Mouse (Mus musculus): ENCODE measurements around the gene Socs2. TPM values are rescaled to one million over a fixed set of nuclear protein-coding genes. Genes with fewer than 3 reads are reported as not detected.
A peak's percentile ranks its signal among the peaks of the same experiment; 100 is the strongest.

Socs2 gene
- polyA plus RNA-seq, 1 experiment = 27.5 TPM

DNA sequence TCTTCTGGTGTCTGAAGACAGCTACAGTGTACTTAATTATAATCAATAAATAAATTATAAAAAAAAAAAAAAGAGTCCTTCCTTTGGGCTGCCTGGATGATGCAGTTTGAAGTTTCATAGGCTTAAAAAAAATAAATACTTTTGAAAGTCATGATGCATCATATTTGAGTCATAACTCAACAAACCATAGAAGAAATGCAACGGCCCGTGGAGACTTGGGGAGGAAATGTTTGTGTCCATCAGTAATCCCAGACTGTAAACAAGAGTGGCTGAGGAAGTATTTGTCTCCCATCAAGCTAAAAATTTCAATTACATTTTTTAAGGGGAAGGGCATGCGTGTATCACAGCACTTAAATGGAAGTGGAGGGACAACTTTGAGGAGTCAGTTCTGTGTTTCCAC is 69.2 kb downstream of the Socs2 start:
- TF ChIP-seq MAX (IDR thresholded peaks at IDR 0.05; ENCODE audit: low read depth) (no peak), POLR2AphosphoS2 (IDR thresholded peaks at IDR 0.05; ENCODE audit: insufficient read length, low read depth) (no peak), MYOD1 (IDR thresholded peaks at IDR 0.05; ENCODE audit: control insufficient read depth in 1 of 3, insufficient read length in 2 of 3, low read depth in 2 of 3) (no peak), TCF12 (IDR thresholded peaks at IDR 0.05; ENCODE audit: insufficient read depth, poor library complexity, severe bottlenecking) (no peak), E2F4 (IDR thresholded peaks at IDR 0.05; ENCODE audit: insufficient read depth) (no peak), REST (IDR thresholded peaks at IDR 0.05; ENCODE audit: insufficient read depth, insufficient read length) (no peak), USF1 (IDR thresholded peaks at IDR 0.05; ENCODE audit: low read depth) (no peak), POLR2A (IDR thresholded peaks at IDR 0.05; ENCODE audit: insufficient read length, low read depth) (no peak), SRF (IDR thresholded peaks at IDR 0.05; ENCODE audit: control insufficient read depth, insufficient read length, low read depth) (no peak), MYOG (IDR thresholded peaks at IDR 0.05; ENCODE audit: control insufficient read depth in 1 of 3, insufficient read depth in 1 of 3, insufficient read length in 2 of 3, low read depth in 2 of 3) (no peak), CEBPB (IDR thresholded peaks at IDR 0.05; ENCODE audit: insufficient read depth, poor library complexity, severe bottlenecking) (no peak), TCF3 (IDR thresholded peaks at IDR 0.05; ENCODE audit: insufficient read length, low read depth) (no peak)
- H3K4me3 ChIP-seq = no peak overlapping the region
- no peak overlapping the region for H3K4me2 ChIP-seq (ENCODE audit: low read depth)
- H3K36me3 ChIP-seq (ENCODE audit: control insufficient read depth, insufficient read depth) = no peaks in the 10 kb centered on the region
- no peaks in the 10 kb centered on the region for H3K79me2 ChIP-seq (ENCODE audit: control insufficient read depth, insufficient read depth)
- H3K27me3 ChIP-seq (ENCODE audit: control insufficient read depth, insufficient read depth, insufficient read length) = no peaks in the 10 kb centered on the region
- H3ac ChIP-seq (ENCODE audit: control insufficient read depth, insufficient read length) = no peak overlapping the region

DNA sequence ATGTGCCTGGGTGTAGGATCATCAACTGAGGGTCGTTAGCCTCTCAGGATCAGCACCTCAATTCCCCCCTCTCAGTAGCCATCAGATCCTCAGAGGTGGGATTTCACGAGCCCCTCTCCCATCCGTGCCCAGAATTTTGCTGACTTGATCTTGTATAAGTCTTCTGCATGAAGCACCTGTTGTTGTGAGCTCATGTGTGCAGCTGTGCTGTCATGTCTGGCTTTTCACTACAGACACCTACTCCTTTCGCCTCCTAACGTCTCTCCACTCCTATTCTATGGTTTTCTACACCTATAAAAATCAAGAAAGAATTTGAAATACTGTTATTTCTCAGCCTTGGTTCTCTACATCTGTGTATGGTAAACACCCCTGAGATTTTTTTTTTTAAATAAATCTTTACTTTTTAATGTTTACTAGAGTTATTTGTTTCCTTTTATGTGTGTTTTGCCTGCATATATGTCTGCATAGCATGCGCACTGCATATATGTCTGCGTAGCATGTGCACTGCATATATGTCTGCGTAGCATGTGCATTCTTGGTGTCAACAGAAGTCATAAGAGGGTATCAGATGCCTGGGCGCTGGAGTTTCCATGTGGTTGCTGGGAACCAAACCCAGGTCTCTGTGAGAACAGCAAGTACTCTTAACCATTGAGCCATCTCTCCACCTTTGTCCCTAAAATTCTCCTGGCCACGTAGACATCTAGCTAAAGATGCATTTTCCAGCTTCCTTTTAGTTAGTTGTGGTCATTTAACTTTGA is 74.0 kb downstream of the Socs2 start:
- no peak overlapping the region for H3ac ChIP-seq (ENCODE audit: control insufficient read depth, insufficient read length)
- H3K36me3 ChIP-seq (ENCODE audit: control insufficient read depth, insufficient read depth) = no peaks in the 10 kb centered on the region
- peak overlapping the region; percentile 36 for H3K4me2 ChIP-seq (ENCODE audit: low read depth)
- H3K27me3 ChIP-seq (ENCODE audit: control insufficient read depth, insufficient read depth, insufficient read length) = no peaks in the 10 kb centered on the region
- H3K79me2 ChIP-seq (ENCODE audit: control insufficient read depth, insufficient read depth) = no peaks in the 10 kb centered on the region
- TF ChIP-seq CEBPB (IDR thresholded peaks at IDR 0.05; ENCODE audit: insufficient read depth, poor library complexity, severe bottlenecking) (no peak), MYOD1 (IDR thresholded peaks at IDR 0.05; ENCODE audit: control insufficient read depth in 1 of 3, insufficient read length in 2 of 3, low read depth in 2 of 3) (peak; percentile 91 to 98 (median 97)), POLR2A (IDR thresholded peaks at IDR 0.05; ENCODE audit: insufficient read length, low read depth) (no peak), USF1 (IDR thresholded peaks at IDR 0.05; ENCODE audit: low read depth) (no peak), E2F4 (IDR thresholded peaks at IDR 0.05; ENCODE audit: insufficient read depth) (no peak), TCF3 (IDR thresholded peaks at IDR 0.05; ENCODE audit: insufficient read length, low read depth) (peak; percentile 63), TCF12 (IDR thresholded peaks at IDR 0.05; ENCODE audit: insufficient read depth, poor library complexity, severe bottlenecking) (peak; percentile 70), REST (IDR thresholded peaks at IDR 0.05; ENCODE audit: insufficient read depth, insufficient read length) (no peak), SRF (IDR thresholded peaks at IDR 0.05; ENCODE audit: control insufficient read depth, insufficient read length, low read depth) (no peak), POLR2AphosphoS2 (IDR thresholded peaks at IDR 0.05; ENCODE audit: insufficient read length, low read depth) (no peak), MYOG (IDR thresholded peaks at IDR 0.05; ENCODE audit: control insufficient read depth in 1 of 3, insufficient read depth in 1 of 3, insufficient read length in 2 of 3, low read depth in 2 of 3) (peak in 2 of 3 experiments; percentile 43 to 56), MAX (IDR thresholded peaks at IDR 0.05; ENCODE audit: low read depth) (no peak)
- H3K4me3 ChIP-seq = no peak overlapping the region

DNA sequence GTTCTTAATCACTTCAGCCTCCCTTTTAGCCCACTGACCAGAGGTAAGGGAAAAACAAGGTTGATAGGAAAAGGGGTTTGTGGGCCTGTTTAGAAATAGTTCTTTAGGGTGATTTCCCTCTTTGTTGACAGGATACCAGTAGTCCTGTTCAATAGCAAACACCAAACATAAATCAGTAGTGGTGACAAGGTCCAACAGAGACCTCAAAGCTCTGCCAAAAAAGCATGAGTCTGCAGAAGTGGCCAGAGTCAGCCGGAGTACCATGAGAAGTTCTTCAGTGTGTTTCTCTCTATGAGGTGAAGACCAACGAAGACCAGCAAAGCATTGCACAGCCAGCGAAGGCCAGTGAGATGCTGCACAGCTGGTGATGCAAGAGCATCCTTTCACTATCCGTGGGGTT is 76.3 kb downstream of the Socs2 start:
- TF ChIP-seq MAX (IDR thresholded peaks at IDR 0.05; ENCODE audit: low read depth) = no peak
- TF ChIP-seq POLR2A (IDR thresholded peaks at IDR 0.05; ENCODE audit: insufficient read length, low read depth) = no peak
- Histone ChIP-seq H3K36me3 (ENCODE audit: control insufficient read depth, insufficient read depth) (no peaks in the 10 kb centered on the region), H3K27me3 (ENCODE audit: control insufficient read depth, insufficient read depth, insufficient read length) (no peaks in the 10 kb centered on the region), H3K79me2 (ENCODE audit: control insufficient read depth, insufficient read depth) (no peaks in the 10 kb centered on the region), H3ac (ENCODE audit: control insufficient read depth, insufficient read length) (no peak overlapping the region), H3K4me3 (no peak overlapping the region), H3K4me2 (ENCODE audit: low read depth) (no peak overlapping the region)

DNA sequence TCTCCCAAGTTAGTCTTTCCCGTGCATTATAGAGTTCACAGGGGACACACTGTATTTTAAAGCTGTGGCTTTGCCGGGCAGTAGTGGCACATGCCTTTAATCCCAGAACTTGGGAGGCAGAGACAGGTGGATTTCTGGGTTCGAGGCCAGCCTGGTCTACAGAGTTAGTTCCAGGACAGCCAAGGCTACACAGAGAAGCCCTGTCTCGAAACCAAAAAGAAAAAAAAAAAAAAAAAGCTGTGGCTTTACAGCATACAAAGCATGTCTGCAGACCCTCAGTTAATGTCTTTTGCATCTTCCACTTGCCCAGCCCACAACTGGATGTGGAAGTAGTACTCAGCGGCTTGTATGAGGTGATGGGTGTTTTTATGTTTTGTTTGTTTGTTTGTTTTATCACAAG is 79.4 kb downstream of the Socs2 start:
- no peaks in the 10 kb centered on the region for H3K36me3 ChIP-seq (ENCODE audit: control insufficient read depth, insufficient read depth)
- no peaks in the 10 kb centered on the region for H3K27me3 ChIP-seq (ENCODE audit: control insufficient read depth, insufficient read depth, insufficient read length)
- peak overlapping the region; percentile 58 for H3K4me2 ChIP-seq (ENCODE audit: low read depth)
- TF ChIP-seq MAX (IDR thresholded peaks at IDR 0.05; ENCODE audit: low read depth) (no peak), SRF (IDR thresholded peaks at IDR 0.05; ENCODE audit: control insufficient read depth, insufficient read length, low read depth) (no peak), USF1 (IDR thresholded peaks at IDR 0.05; ENCODE audit: low read depth) (no peak), CEBPB (IDR thresholded peaks at IDR 0.05; ENCODE audit: insufficient read depth, poor library complexity, severe bottlenecking) (no peak), MYOD1 (IDR thresholded peaks at IDR 0.05; ENCODE audit: control insufficient read depth in 1 of 3, insufficient read length in 2 of 3, low read depth in 2 of 3) (no peak), TCF12 (IDR thresholded peaks at IDR 0.05; ENCODE audit: insufficient read depth, poor library complexity, severe bottlenecking) (no peak), E2F4 (IDR thresholded peaks at IDR 0.05; ENCODE audit: insufficient read depth) (no peak), TCF3 (IDR thresholded peaks at IDR 0.05; ENCODE audit: insufficient read length, low read depth) (no peak), POLR2AphosphoS2 (IDR thresholded peaks at IDR 0.05; ENCODE audit: insufficient read length, low read depth) (no peak), REST (IDR thresholded peaks at IDR 0.05; ENCODE audit: insufficient read depth, insufficient read length) (no peak), MYOG (IDR thresholded peaks at IDR 0.05; ENCODE audit: control insufficient read depth in 1 of 3, insufficient read depth in 1 of 3, insufficient read length in 2 of 3, low read depth in 2 of 3) (no peak), POLR2A (IDR thresholded peaks at IDR 0.05; ENCODE audit: insufficient read length, low read depth) (no peak)
- H3K4me3 ChIP-seq = peak overlapping the region; percentile 3
- no peaks in the 10 kb centered on the region for H3K79me2 ChIP-seq (ENCODE audit: control insufficient read depth, insufficient read depth)
- no peak overlapping the region for H3ac ChIP-seq (ENCODE audit: control insufficient read depth, insufficient read length)

Measured in myocyte (in vitro differentiated cells).